Mouse (Mus musculus) intestine, embryonic 15.5 days (tissue): ENCODE data around the gene Ptprr. TPM values are rescaled to one million over a fixed set of nuclear protein-coding genes. Genes with fewer than 3 reads are reported as not detected.

Experiments used
- ATAC-seq: fragments of 200-750 bp; cut with Nextera tagmentation; 2 replicates; pipeline ENCODE4 v1.8.0; 2017; ENCODE audit warnings: moderate TSS enrichment, moderate library complexity
- H3K27ac ChIP-seq: fragments of 300-500 bp; sonication (generic); 2 replicates; pipeline ENCODE4 v1.5.1; 2015; ENCODE audit warnings: mild to moderate bottlenecking, inconsistent platforms
- H3K27me3 ChIP-seq: fragments of 300-500 bp; sonication (generic); replicated peaks from 2 replicates; pipeline ENCODE4 v1.6.1; 2015; ENCODE audit warnings: inconsistent platforms
- H3K36me3 ChIP-seq: fragments of 300-500 bp; sonication (generic); 2 replicates; pipeline ENCODE4 v1.6.1; 2015; ENCODE audit warnings: inconsistent platforms
- H3K4me1 ChIP-seq: fragments of 300-500 bp; sonication (generic); replicated peaks from 2 replicates; pipeline ENCODE4 v1.6.1; 2015; ENCODE audit warnings: inconsistent platforms
- H3K4me2 ChIP-seq: fragments of 300-500 bp; sonication (generic); replicated peaks from 2 replicates; pipeline ENCODE4 v1.6.1; 2015; ENCODE audit warnings: mild to moderate bottlenecking, inconsistent platforms
- H3K4me3 ChIP-seq: fragments of 300-500 bp; sonication (generic); replicated peaks from 2 replicates; pipeline ENCODE4 v1.5.1; 2015; ENCODE audit warnings: inconsistent platforms
- H3K9ac ChIP-seq: fragments of 300-500 bp; sonication (generic); 2 replicates; pipeline ENCODE4 v1.6.1; 2015; ENCODE audit warnings: inconsistent platforms
- H3K9me3 ChIP-seq: fragments of 300-500 bp; sonication (generic); 2 replicates; pipeline ENCODE4 v1.6.1; 2016; ENCODE audit warnings: inconsistent platforms
- WGBS: fragments of 180-500 bp; shearing (Covaris S2); methylation state at CpG from one replicate; pipeline ENCODE4 v1.1.7; 2015; 5-methylcytosine and 5-hydroxymethylcytosine counted together
- polyA plus RNA-seq: library from polyadenylated mRNA; unstranded; fragments of >200 nt; fragmentation: Nextera tagmentation; extraction: Ambion mirVana; gene quantifications from 2 replicates; pipeline ENCODE4 v1.2.1, GENCODE M21; 2015

The Ptprr gene
- polyA plus RNA-seq, 1 experiment from 2014 or later = 3.7 TPM

DNA sequence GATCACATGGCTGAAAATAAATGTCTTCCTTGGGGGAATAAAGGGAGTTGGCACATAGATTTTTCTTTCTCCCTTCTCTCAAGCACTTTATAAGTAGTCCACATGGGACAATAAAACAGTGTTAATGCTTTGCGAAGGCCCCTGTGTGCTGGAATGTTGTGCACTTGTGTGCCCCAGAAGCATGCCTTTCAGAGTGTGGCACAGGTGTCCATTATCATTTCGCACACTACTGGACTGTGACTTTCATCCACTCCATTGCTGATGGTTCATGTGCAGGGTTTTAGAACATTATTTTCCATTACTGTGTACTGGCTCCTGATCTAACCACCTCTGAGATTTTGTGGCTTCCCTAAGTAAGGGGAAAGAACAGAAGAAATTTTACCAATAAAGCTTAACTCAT lies 105.8 kb downstream of the Ptprr start:
- no peaks in the 10 kb centered on the region for H3K27me3 ChIP-seq
- ATAC-seq = no peak
- no peaks in the 10 kb centered on the region for H3K9me3 ChIP-seq
- 86% methylated on average over 2 of the region's 2 CpGs for WGBS
- no peak overlapping the region for H3K4me3 ChIP-seq
- no peak overlapping the region for H3K9ac ChIP-seq
- no peak overlapping the region for H3K4me2 ChIP-seq
- H3K36me3 ChIP-seq = no peaks in the 10 kb centered on the region
- no peaks in the 10 kb centered on the region for H3K4me1 ChIP-seq
- no peak overlapping the region for H3K27ac ChIP-seq

DNA sequence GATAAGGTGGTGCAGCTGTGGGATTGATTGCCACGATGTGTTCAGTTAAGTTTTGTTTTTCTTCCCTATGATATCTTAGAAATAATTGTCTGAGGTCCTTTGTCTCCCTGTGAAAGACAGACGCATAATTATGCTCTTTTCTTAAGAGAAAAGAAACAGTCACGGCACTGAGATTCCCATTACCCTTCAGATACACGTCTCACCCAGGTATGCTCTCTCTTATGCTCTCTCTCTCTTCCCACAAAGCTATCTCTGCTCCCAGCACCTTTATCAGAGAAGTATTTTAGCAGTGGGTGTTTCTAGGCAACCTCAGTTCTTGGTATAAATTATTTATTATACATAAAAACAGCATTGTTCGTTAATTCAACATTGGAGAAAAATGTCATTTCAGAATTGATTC lies 107.4 kb downstream of the Ptprr start:
- no peak for ATAC-seq
- H3K27ac ChIP-seq = no peak overlapping the region
- H3K4me1 ChIP-seq = no peaks in the 10 kb centered on the region
- H3K9me3 ChIP-seq = no peaks in the 10 kb centered on the region
- H3K36me3 ChIP-seq = no peaks in the 10 kb centered on the region
- H3K9ac ChIP-seq = no peak overlapping the region
- 62% methylated on average over 5 of the region's 5 CpGs for WGBS
- H3K4me3 ChIP-seq = no peak overlapping the region
- H3K27me3 ChIP-seq = no peaks in the 10 kb centered on the region
- H3K4me2 ChIP-seq = no peak overlapping the region

DNA sequence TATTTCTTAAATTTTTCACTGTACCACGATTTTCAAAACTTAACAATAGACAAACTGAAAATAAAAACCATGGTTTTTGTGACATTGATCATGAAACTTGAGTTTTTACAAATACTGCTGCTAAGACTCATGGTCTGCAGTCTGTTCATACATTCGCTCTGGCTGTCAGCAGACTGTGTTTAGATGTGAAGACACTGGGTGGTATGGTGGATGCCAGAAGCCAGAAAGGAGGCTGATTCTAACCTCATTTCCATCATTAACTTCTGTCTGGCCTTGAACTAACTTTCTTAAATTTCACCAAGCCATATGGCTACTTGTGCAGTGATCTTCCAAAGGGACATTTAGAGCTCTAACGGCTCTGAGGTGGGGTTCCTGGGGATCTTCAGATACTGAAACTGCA lies 112.4 kb downstream of the Ptprr start:
- no peak for ATAC-seq
- H3K36me3 ChIP-seq = no peaks in the 10 kb centered on the region
- H3K4me1 ChIP-seq = no peaks in the 10 kb centered on the region
- H3K9me3 ChIP-seq = no peaks in the 10 kb centered on the region
- H3K27me3 ChIP-seq = no peaks in the 10 kb centered on the region
- no peak overlapping the region for H3K4me3 ChIP-seq
- H3K4me2 ChIP-seq = no peak overlapping the region
- H3K9ac ChIP-seq = no peak overlapping the region
- WGBS = 68% methylated on average over 3 of the region's 3 CpGs
- no peak overlapping the region for H3K27ac ChIP-seq

DNA sequence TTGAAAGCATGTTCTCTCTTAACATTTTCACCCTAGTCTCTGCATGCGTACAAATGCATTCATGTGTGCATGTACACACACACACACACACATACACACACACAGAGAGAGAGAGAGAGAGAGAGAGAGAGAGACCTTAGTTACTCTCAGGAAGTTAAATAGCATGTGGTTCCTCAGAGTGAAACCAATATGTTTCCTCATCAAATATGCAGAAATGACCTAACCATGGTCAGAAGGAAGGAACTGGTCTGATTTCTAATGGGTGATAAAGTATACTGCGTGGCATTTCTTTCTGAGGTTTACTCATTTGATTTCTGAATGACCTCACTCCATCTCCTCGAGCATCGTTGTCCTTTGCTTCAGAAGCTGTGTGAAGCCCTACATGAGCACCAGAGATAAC lies 113.2 kb downstream of the Ptprr start:
- Histone ChIP-seq H3K36me3 (no peaks in the 10 kb centered on the region), H3K4me2 (no peak overlapping the region), H3K9ac (no peak overlapping the region), H3K27me3 (no peaks in the 10 kb centered on the region), H3K4me1 (no peaks in the 10 kb centered on the region), H3K4me3 (no peak overlapping the region), H3K9me3 (no peaks in the 10 kb centered on the region), H3K27ac (no peak overlapping the region)
- WGBS = 78% methylated on average over 4 of the region's 4 CpGs
- no peak for ATAC-seq

DNA sequence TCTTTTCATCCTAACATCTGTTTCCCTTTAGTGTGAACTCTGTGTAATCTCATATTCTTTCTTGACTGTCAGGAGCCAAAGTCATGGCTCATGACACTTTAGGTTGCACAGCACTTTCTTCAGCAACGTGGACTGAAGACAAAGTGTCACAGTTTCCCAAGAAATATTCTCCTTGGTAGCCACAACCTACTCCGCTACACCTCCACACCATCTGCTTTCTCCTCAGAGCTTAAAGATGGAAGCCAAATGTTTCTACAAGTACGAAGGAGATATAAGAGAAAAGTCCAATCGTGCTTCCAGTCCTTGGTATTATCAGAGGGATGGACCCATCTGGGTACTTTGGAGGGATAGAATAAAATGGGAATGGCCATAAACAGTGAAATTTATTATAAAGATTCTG lies 114.2 kb downstream of the Ptprr start:
- H3K27ac ChIP-seq = no peak overlapping the region
- H3K9ac ChIP-seq = no peak overlapping the region
- whole genome bisulfite sequencing = 74% methylated on average over 4 of the region's 4 CpGs
- H3K4me2 ChIP-seq = no peak overlapping the region
- ATAC-seq = no peak
- H3K9me3 ChIP-seq = no peaks in the 10 kb centered on the region
- H3K4me3 ChIP-seq = no peak overlapping the region
- H3K27me3 ChIP-seq = no peaks in the 10 kb centered on the region
- no peaks in the 10 kb centered on the region for H3K36me3 ChIP-seq
- no peaks in the 10 kb centered on the region for H3K4me1 ChIP-seq

DNA sequence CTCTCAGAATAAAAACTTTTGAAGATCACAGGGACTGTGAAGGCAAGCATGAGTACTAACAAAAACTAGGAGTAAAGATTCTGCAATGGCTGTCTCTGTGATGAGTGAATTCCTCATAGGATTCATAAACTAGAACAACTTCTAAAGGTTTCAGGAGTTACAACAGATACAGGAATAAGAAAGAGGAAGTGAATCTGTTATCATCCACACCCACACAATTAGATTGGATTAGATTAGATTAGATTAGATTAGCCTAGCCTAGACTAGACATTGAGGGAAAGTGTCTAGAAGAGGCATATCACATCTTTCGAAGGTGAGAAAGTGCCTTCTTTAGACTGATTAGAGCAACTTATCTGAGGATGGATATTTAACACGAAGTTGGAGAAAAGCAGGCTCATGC lies 117.2 kb downstream of the Ptprr start:
- WGBS = 76% methylated on average over 2 of the region's 2 CpGs
- no peaks in the 10 kb centered on the region for H3K9me3 ChIP-seq
- ATAC-seq = no peak

DNA sequence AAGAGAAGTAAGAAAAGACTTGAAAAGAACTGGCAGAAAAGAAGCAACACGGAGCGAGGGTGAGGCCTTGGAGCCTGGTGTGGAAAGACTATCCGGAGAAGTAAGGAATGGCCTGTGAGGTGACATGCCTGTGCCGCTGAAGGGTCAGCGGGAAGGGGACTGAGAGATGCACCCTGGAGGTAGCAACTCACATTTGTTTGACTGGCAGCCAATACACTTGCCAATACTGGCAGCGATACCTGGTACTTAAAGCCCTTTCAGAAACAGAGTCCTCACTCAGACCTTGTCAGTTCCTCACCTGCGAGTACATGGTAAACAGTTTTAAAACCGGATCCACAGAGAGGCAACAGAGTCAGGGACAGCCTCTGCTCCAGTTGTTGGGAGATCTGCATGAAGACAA lies 122.2 kb downstream of the Ptprr start:
- Histone ChIP-seq H3K4me3 (no peak overlapping the region), H3K27me3 (no peaks in the 10 kb centered on the region), H3K9ac (no peak overlapping the region), H3K4me1 (no peaks in the 10 kb centered on the region), H3K4me2 (no peak overlapping the region), H3K9me3 (no peaks in the 10 kb centered on the region), H3K36me3 (no peaks in the 10 kb centered on the region), H3K27ac (no peak overlapping the region)
- WGBS = 90% methylated on average over 8 of the region's 8 CpGs
- ATAC-seq = no peak

More for the DNA sequence above, 117.2 kb downstream of the Ptprr start:
- no peaks in the 10 kb centered on the region for H3K27me3 ChIP-seq
- no peak overlapping the region for H3K4me2 ChIP-seq
- H3K27ac ChIP-seq = no peak overlapping the region
- no peak overlapping the region for H3K4me3 ChIP-seq
- no peaks in the 10 kb centered on the region for H3K4me1 ChIP-seq
- H3K9ac ChIP-seq = no peak overlapping the region
- no peaks in the 10 kb centered on the region for H3K36me3 ChIP-seq

DNA sequence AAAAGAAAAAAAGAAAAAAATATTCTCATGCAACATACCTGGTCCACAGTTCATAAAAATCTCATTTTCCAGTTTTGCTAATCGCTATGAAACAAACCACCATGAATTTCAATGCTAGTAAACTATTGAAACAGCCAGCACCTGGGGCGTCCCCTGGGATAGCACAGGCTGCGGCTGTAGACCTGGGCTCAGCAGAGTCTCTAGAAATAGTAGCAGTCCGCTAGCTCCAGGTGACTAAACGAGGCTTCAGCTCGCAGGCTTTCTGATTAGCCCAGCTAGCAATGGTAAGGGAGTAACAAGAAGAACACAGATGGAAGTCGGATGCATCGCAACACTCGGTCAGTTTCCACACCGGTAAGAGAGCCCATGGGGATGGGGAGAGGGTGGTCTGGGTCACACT lies 125.7 kb downstream of the Ptprr start:
- Histone ChIP-seq H3K4me3 (no peak overlapping the region), H3K9ac (no peak overlapping the region), H3K27ac (no peak overlapping the region), H3K4me2 (no peak overlapping the region), H3K27me3 (no peaks in the 10 kb centered on the region), H3K9me3 (no peaks in the 10 kb centered on the region), H3K36me3 (no peaks in the 10 kb centered on the region), H3K4me1 (no peaks in the 10 kb centered on the region)
- WGBS = 88% methylated on average over 10 of the region's 10 CpGs
- ATAC-seq = no peak

DNA sequence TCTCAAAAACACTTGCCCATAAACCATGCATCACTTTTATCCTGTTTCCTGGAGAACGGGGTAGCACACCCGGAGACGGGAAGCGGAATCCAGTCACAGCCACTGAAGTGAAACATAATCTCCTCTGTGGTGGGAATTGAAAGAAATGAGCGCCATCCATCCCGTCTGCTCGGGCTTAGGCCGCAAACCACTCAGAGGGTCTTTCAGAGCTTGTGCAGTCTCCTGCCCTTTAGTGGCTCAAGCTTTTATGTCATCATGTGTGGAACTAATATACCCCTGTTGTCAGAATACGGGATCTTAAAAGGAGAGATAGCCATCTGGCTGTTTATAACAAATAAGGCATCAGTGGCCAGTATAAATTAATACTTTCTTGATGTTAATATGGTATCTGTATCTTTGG lies 128.1 kb downstream of the Ptprr start:
- ATAC-seq = no peak
- no peak overlapping the region for H3K9ac ChIP-seq
- no peak overlapping the region for H3K4me3 ChIP-seq
- H3K27ac ChIP-seq = no peak overlapping the region
- no peak overlapping the region for H3K4me2 ChIP-seq
- H3K9me3 ChIP-seq = no peaks in the 10 kb centered on the region
- no peaks in the 10 kb centered on the region for H3K4me1 ChIP-seq
- no peaks in the 10 kb centered on the region for H3K27me3 ChIP-seq
- WGBS = 72% methylated on average over 9 of the region's 9 CpGs
- no peaks in the 10 kb centered on the region for H3K36me3 ChIP-seq

DNA sequence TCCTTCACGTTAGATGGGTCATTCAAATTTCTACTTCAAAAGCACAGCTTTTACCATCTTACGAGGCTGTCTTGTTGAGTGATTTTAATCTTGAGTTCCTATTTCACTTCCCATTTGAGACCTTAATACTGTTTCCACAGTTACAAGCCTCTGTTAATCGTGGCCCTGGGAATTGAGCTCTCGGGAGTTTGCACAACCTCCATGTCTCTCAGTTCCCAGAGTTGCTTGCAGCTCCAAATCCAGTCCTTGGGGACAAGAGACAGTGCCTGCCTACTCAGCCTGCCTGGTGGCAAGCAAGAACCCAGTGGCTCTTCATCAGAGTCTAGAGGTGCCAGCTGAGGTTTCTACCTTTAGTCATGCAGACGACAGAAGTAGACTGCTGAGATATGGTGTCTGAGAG lies 136.7 kb downstream of the Ptprr start:
- no peaks in the 10 kb centered on the region for H3K27me3 ChIP-seq
- H3K9me3 ChIP-seq = no peaks in the 10 kb centered on the region
- no peak overlapping the region for H3K4me2 ChIP-seq
- H3K4me1 ChIP-seq = no peaks in the 10 kb centered on the region
- H3K27ac ChIP-seq = no peak overlapping the region
- 83% methylated on average over 5 of the region's 5 CpGs for WGBS
- ATAC-seq = no peak
- H3K9ac ChIP-seq = no peak overlapping the region
- H3K4me3 ChIP-seq = no peak overlapping the region
- no peaks in the 10 kb centered on the region for H3K36me3 ChIP-seq

DNA sequence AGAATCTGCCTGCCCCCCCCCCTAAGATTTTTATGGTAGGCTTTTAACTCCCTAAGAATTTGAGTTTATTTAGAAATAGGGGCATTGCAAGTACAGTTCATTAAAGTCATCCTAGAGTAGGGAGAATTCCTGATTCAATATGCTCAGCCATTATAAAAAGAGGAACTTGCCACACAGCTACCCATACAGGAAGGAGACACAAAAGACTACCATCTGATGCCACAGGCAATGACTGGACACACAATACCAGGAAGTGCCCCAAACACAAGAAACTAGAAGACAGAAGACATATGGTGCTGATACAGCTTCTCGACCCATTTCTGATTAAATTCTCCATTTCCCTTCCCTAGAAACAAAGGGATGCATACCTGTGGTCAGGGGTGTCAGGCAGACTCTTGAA lies 138.7 kb downstream of the Ptprr start:
- Histone ChIP-seq H3K36me3 (no peaks in the 10 kb centered on the region), H3K27me3 (no peaks in the 10 kb centered on the region), H3K9ac (no peak overlapping the region), H3K4me3 (no peak overlapping the region), H3K9me3 (no peaks in the 10 kb centered on the region), H3K4me1 (no peaks in the 10 kb centered on the region), H3K4me2 (no peak overlapping the region), H3K27ac (no peak overlapping the region)
- ATAC-seq = no peak
- 76% methylated on average over 1 of the region's 1 CpGs for WGBS

DNA sequence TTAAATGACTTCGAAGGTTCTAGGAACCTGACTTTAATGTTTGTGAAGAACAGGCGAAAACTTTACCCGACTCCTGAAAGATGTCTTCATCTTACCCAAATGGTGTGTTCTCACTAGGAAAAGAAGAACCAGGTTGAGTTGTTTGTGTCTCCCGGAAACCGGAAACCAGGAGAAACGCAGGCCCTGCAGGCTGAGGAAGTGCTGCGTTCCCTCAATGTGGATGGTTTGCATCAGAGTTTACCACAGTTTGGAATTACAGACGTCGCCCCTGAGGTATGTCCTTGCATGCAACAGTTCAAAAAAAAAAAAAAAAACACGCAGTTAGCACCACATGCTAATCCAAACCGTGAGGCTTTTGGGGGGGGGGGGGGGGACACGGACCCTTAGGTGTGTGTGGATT lies 144.3 kb downstream of the Ptprr start:
- no peak overlapping the region for H3K4me2 ChIP-seq
- H3K36me3 ChIP-seq = no peaks in the 10 kb centered on the region
- no peak overlapping the region for H3K9ac ChIP-seq
- no peak for ATAC-seq
- no peak overlapping the region for H3K4me3 ChIP-seq
- 55% methylated on average over 11 of the region's 12 CpGs for WGBS
- no peak overlapping the region for H3K27ac ChIP-seq
- H3K9me3 ChIP-seq = no peaks in the 10 kb centered on the region
- no peaks in the 10 kb centered on the region for H3K27me3 ChIP-seq
- no peaks in the 10 kb centered on the region for H3K4me1 ChIP-seq

DNA sequence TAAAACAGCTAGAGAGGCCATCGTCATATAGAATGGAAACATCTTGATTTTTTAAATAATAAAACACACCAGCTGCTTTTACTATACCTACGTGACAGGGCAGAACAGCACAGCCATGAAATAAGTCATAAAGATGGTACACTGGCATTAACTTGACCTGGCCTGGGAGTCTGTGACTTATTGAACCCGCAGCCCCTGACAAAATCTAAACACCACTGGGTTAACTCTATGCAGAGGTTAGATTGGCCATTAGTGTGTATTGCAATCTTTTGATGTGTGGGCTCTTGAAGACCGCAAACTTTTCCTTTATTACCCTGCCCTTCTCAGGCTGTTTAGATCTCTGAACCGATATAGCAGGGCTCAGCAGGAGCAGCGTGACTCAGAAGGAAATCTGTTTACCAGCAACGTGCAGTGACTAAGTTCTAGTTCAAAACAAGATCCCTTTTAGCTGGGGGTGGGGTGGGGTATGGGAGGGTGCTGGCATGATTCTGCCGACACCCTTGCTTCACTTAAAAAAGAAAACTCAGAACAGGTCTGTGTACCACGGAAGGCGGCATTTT lies 157.4 kb downstream of the Ptprr start:
- Histone ChIP-seq H3K4me2 (no peak overlapping the region), H3K4me3 (no peak overlapping the region), H3K36me3 (no peaks in the 10 kb centered on the region), H3K27me3 (no peaks in the 10 kb centered on the region), H3K9ac (no peak overlapping the region), H3K27ac (no peak overlapping the region), H3K4me1 (no peaks in the 10 kb centered on the region; the same call in 1 of the 2 replicates), H3K9me3 (no peaks in the 10 kb centered on the region)
- 36% methylated on average over 10 of the region's 10 CpGs for WGBS
- peak; percentile 58; the same call in 1 of the 2 replicates for ATAC-seq
